Mouse (Mus musculus): ENCODE results near the gene Coil. TPM values are rescaled to one million over a fixed set of nuclear protein-coding genes. Genes with fewer than 3 reads are reported as not detected.

Coil gene
- polyA plus RNA-seq, 1 experiment from 2014 or later = 13.9 TPM

GRCm38 (mm10) chr11:88949802-88950639, 20.0 kb upstream of the Coil start:
- ATAC-seq = no peak
- 79% methylated on average over 8 of the region's 8 CpGs for WGBS
- Histone ChIP-seq H3K27ac (no peak overlapping the region), H3K4me3 (replicated peaks) (no peak overlapping the region), H3K9me3 (no peaks in the 10 kb centered on the region), H3K27me3 (replicated peaks) (no peaks in the 10 kb centered on the region), H3K9ac (no peak overlapping the region), H3K4me1 (replicated peaks) (no peaks in the 10 kb centered on the region), H3K4me2 (replicated peaks) (no peak overlapping the region), H3K36me3 (peaks cover 6% of the 10 kb centered on the region; the same call in 1 of the 2 replicates)

GRCm38 (mm10) chr11:88950640-88951250, 19.3 kb upstream of the Coil start:
- ATAC-seq = no peak
- Histone ChIP-seq H3K4me1 (replicated peaks) (no peaks in the 10 kb centered on the region), H3K27ac (no peak overlapping the region), H3K9ac (no peak overlapping the region), H3K4me3 (replicated peaks) (no peak overlapping the region), H3K9me3 (no peaks in the 10 kb centered on the region), H3K36me3 (peaks cover 6% of the 10 kb centered on the region; the same call in 1 of the 2 replicates), H3K27me3 (replicated peaks) (no peaks in the 10 kb centered on the region), H3K4me2 (replicated peaks) (no peak overlapping the region)
- 71% methylated on average over 13 of the region's 13 CpGs for WGBS

- no peak for ATAC-seq
- Histone ChIP-seq H3K27ac (no peak overlapping the region), H3K36me3 (peaks cover 5% of the 10 kb centered on the region; the same call in 1 of the 2 replicates), H3K9ac (no peak overlapping the region), H3K4me3 (replicated peaks) (no peak overlapping the region), H3K27me3 (replicated peaks) (no peaks in the 10 kb centered on the region), H3K9me3 (no peaks in the 10 kb centered on the region), H3K4me1 (replicated peaks) (no peaks in the 10 kb centered on the region), H3K4me2 (replicated peaks) (no peak overlapping the region)
- WGBS = 97% methylated on average over 2 of the region's 2 CpGs
Measured at GRCm38 (mm10) chr11:88951576-88951975, 18.5 kb upstream of the Coil start.

GRCm38 (mm10) chr11:88952117-88952516, 17.9 kb upstream of the Coil start:
- H3K27me3 ChIP-seq (replicated peaks) = no peaks in the 10 kb centered on the region
- H3K4me2 ChIP-seq (replicated peaks) = no peak overlapping the region
- H3K9ac ChIP-seq = no peak overlapping the region
- 0 out of 2 replicates have a peak, but pooled peaks cover under 1% of the 10 kb centered on the region for H3K36me3 ChIP-seq
- H3K4me3 ChIP-seq (replicated peaks) = no peak overlapping the region
- H3K4me1 ChIP-seq (replicated peaks) = no peaks in the 10 kb centered on the region
- H3K27ac ChIP-seq = no peak overlapping the region
- WGBS = 96% methylated on average over 5 of the region's 5 CpGs
- H3K9me3 ChIP-seq = no peaks in the 10 kb centered on the region
- ATAC-seq = no peak

- Histone ChIP-seq H3K9me3 (no peaks in the 10 kb centered on the region), H3K27ac (no peak overlapping the region), H3K27me3 (replicated peaks) (no peaks in the 10 kb centered on the region), H3K9ac (no peak overlapping the region), H3K4me1 (replicated peaks) (no peaks in the 10 kb centered on the region), H3K4me3 (replicated peaks) (no peak overlapping the region), H3K36me3 (no peaks in the 10 kb centered on the region), H3K4me2 (replicated peaks) (peak overlapping the region; percentile 58; the same call in 1 of the 2 replicates)
- WGBS = 87% methylated on average over 3 of the region's 3 CpGs
- ATAC-seq = no peak
Measured at GRCm38 (mm10) chr11:88953582-88953981, 16.5 kb upstream of the Coil start.

- H3K27ac ChIP-seq = peak overlapping the region; percentile 78
- H3K36me3 ChIP-seq = no peaks in the 10 kb centered on the region
- WGBS = under 1% methylated on average over 4 of the region's 4 CpGs
- H3K9me3 ChIP-seq = no peaks in the 10 kb centered on the region
- peak overlapping the region; percentile 29 for H3K9ac ChIP-seq
- H3K4me1 ChIP-seq (replicated peaks) = no peaks in the 10 kb centered on the region
- H3K27me3 ChIP-seq (replicated peaks) = no peaks in the 10 kb centered on the region
- peak; percentile 86 for ATAC-seq
- H3K4me3 ChIP-seq (replicated peaks) = peak overlapping the region; percentile 52
- H3K4me2 ChIP-seq (replicated peaks) = peak overlapping the region; percentile 58
Measured at GRCm38 (mm10) chr11:88954803-88955202, 15.2 kb upstream of the Coil start.

- H3K4me1 ChIP-seq (replicated peaks) = no peaks in the 10 kb centered on the region
- H3K9me3 ChIP-seq = no peaks in the 10 kb centered on the region
- no peaks in the 10 kb centered on the region for H3K36me3 ChIP-seq
- peak; percentile 99 for ATAC-seq
- H3K4me3 ChIP-seq (replicated peaks) = peak within 1 kb of the TSS; percentile 52
- WGBS = 3% methylated on average over 34 of the region's 34 CpGs
- H3K27ac ChIP-seq = peak within 1 kb of the TSS; percentile 78
- H3K27me3 ChIP-seq (replicated peaks) = no peaks in the 10 kb centered on the region
- H3K4me2 ChIP-seq (replicated peaks) = peak within 1 kb of the TSS; percentile 58
- peak within 1 kb of the TSS; percentile 32 for H3K9ac ChIP-seq
Measured at GRCm38 (mm10) chr11:88955217-88955969, 14.7 kb upstream of the Coil start, which contains the start of gene Scpep1. Scpep1 (minus strand) TSS chr11:88955465.

GRCm38 (mm10) chr11:88958851-88959250, 11.2 kb upstream of the Coil start:
- ATAC-seq = no peak

GRCm38 (mm10) chr11:88966881-88967361, 3.1 kb upstream of the Coil start, which contains the start of gene Elobl:
Elobl (minus strand) TSS chr11:88966931.
- no peaks in the 10 kb centered on the region for H3K9me3 ChIP-seq
- H3K4me3 ChIP-seq (replicated peaks) = no peak within 1 kb of the TSS
- 90% methylated on average over 3 of the region's 3 CpGs for WGBS
- peaks cover 3% of the 10 kb centered on the region; the same call in 1 of the 2 replicates for H3K27me3 ChIP-seq (replicated peaks)
- H3K4me1 ChIP-seq (replicated peaks) = no peaks in the 10 kb centered on the region
- H3K27ac ChIP-seq = no peak within 1 kb of the TSS
- H3K9ac ChIP-seq = no peak within 1 kb of the TSS
- no peak for ATAC-seq
- H3K36me3 ChIP-seq = no peaks in the 10 kb centered on the region
- no peak within 1 kb of the TSS for H3K4me2 ChIP-seq (replicated peaks)

More at GRCm38 (mm10) chr11:88958851-88959250, 11.2 kb upstream of the Coil start:
- no peaks in the 10 kb centered on the region for H3K9me3 ChIP-seq
- no peaks in the 10 kb centered on the region for H3K4me1 ChIP-seq (replicated peaks)
- H3K27ac ChIP-seq = no peak overlapping the region
- 82% methylated on average over 3 of the region's 3 CpGs for WGBS
- no peak overlapping the region for H3K4me2 ChIP-seq (replicated peaks)
- no peak overlapping the region for H3K9ac ChIP-seq
- H3K36me3 ChIP-seq = no peaks in the 10 kb centered on the region
- H3K27me3 ChIP-seq (replicated peaks) = no peaks in the 10 kb centered on the region
- H3K4me3 ChIP-seq (replicated peaks) = no peak overlapping the region

- Histone ChIP-seq H3K4me3 (replicated peaks) (peak overlapping the region; percentile 67), H3K4me2 (replicated peaks) (peak overlapping the region; percentile 82), H3K9me3 (no peaks in the 10 kb centered on the region), H3K27ac (peak overlapping the region; percentile 68), H3K36me3 (no peaks in the 10 kb centered on the region), H3K9ac (peak overlapping the region; percentile 74), H3K4me1 (replicated peaks) (peaks cover 5% of the 10 kb centered on the region; the same call in 1 of the 2 replicates), H3K27me3 (replicated peaks) (peaks cover 3% of the 10 kb centered on the region; the same call in 1 of the 2 replicates)
- 1% methylated on average over 62 of the region's 62 CpGs for WGBS
- peak; percentile 90 for ATAC-seq
Measured at GRCm38 (mm10) chr11:88973776-88974701, 4.0 kb downstream of the Coil start.

GRCm38 (mm10) chr11:88976320-88976719, 6.3 kb downstream of the Coil start:
- H3K9ac ChIP-seq = no peak overlapping the region
- H3K9me3 ChIP-seq = no peaks in the 10 kb centered on the region
- H3K27ac ChIP-seq = no peak overlapping the region
- no peak overlapping the region for H3K4me2 ChIP-seq (replicated peaks)
- H3K36me3 ChIP-seq = peaks cover under 1% of the 10 kb centered on the region; the same call in 1 of the 2 replicates
- peaks cover 5% of the 10 kb centered on the region; the same call in 1 of the 2 replicates for H3K4me1 ChIP-seq (replicated peaks)
- WGBS = 98% methylated on average over 2 of the region's 2 CpGs
- no peaks in the 10 kb centered on the region for H3K27me3 ChIP-seq (replicated peaks)
- ATAC-seq = no peak
- no peak overlapping the region for H3K4me3 ChIP-seq (replicated peaks)
